Mouse (Mus musculus) hindbrain, embryonic 12.5 days (tissue): ENCODE results near the gene Ccnb1. TPM values are rescaled to one million over a fixed set of nuclear protein-coding genes. Genes with fewer than 3 reads are reported as not detected.
"Not testable (repeated sequence)": the region's sequence is repeated elsewhere in the genome, so short reads cannot be mapped to it uniquely, and the experiment has no call there.

ENCODE experiments used
- ATAC-seq: fragments of 200-750 bp; cut with Nextera tagmentation; 2 replicates; pipeline ENCODE4 v1.8.0; 2017; ENCODE audit warnings: moderate TSS enrichment; ENCODE audit not compliant: low FRiP score
- H3K27ac ChIP-seq: fragments of 300-500 bp; sonication (generic); 2 replicates; pipeline ENCODE4 v1.5.1; 2016; ENCODE audit warnings: mild to moderate bottlenecking
- H3K27me3 ChIP-seq: fragments of 300-500 bp; sonication (generic); 2 replicates; pipeline ENCODE4 v1.6.1; 2016; ENCODE audit warnings: mild to moderate bottlenecking
- H3K36me3 ChIP-seq: fragments of 300-500 bp; sonication (generic); 2 replicates; pipeline ENCODE4 v1.6.1; 2016; ENCODE audit warnings: mild to moderate bottlenecking
- H3K4me1 ChIP-seq: fragments of 300-500 bp; sonication (generic); 2 replicates; pipeline ENCODE4 v1.6.1; 2016
- H3K4me2 ChIP-seq: fragments of 300-500 bp; sonication (generic); replicated peaks from 2 replicates; pipeline ENCODE4 v1.6.1; 2016; ENCODE audit warnings: mild to moderate bottlenecking
- H3K4me3 ChIP-seq: fragments of 300-500 bp; sonication (generic); 2 replicates; pipeline ENCODE4 v1.5.1; 2016; ENCODE audit warnings: mild to moderate bottlenecking
- H3K9ac ChIP-seq: fragments of 300-500 bp; sonication (generic); 2 replicates; pipeline ENCODE4 v1.6.1; 2016; ENCODE audit warnings: mild to moderate bottlenecking, moderate library complexity
- H3K9me3 ChIP-seq: fragments of 300-500 bp; sonication (generic); replicated peaks from 2 replicates; pipeline ENCODE4 v1.6.1; 2016; ENCODE audit warnings: mild to moderate bottlenecking
- WGBS: fragments of 180-500 bp; shearing (Covaris S2); methylation state at CpG from one replicate; pipeline ENCODE4 v1.1.7; 2016; 5-methylcytosine and 5-hydroxymethylcytosine counted together
- polyA plus RNA-seq: library from polyadenylated mRNA; unstranded; fragments of >200 nt; fragmentation: Nextera tagmentation; extraction: Ambion mirVana; gene quantifications from 2 replicates; pipeline ENCODE4 v1.2.1, GENCODE M21; 2016

The Ccnb1 gene
- polyA plus RNA-seq, 1 experiment from 2014 or later: 189 TPM

DNA sequence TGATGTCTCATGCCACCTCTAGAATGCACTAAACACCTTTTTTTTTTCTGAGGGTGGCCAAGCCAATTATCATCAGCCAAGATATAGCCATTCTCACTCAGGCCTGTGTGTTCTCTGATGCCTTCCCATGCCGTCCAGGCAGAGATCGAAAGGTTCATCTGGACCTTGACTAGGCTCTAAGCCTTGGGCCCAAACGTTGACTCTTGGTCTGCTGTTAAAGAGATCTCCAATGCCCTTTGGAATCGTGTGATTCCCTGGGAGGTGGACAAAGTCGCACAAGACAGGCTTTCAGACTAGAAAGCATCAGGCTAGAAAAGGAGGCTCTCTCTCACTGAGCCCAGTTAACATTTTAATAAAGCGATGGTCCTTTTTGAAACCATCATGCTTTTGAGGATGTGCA is 10.8 kb upstream of the Ccnb1 start:
- H3K4me3 ChIP-seq: no peak overlapping the region
- H3K27me3 ChIP-seq: no peaks in the 10 kb centered on the region
- H3K9me3 ChIP-seq: no peaks in the 10 kb centered on the region
- no peak overlapping the region for H3K9ac ChIP-seq
- no peak for ATAC-seq
- 89% methylated on average over 6 of the region's 6 CpGs for WGBS
- H3K36me3 ChIP-seq: peaks cover 10% of the 10 kb centered on the region
- no peak overlapping the region for H3K27ac ChIP-seq
- no peaks in the 10 kb centered on the region for H3K4me1 ChIP-seq
- no peak overlapping the region for H3K4me2 ChIP-seq

GRCm38 (mm10) chr13:100789083-100789482 is 2.7 kb upstream of the Ccnb1 start:
- no peak overlapping the region for H3K9ac ChIP-seq
- 88% methylated on average over 3 of the region's 3 CpGs for WGBS
- ATAC-seq: no peak

GRCm38 (mm10) chr13:100788057-100788456 is 1.7 kb upstream of the Ccnb1 start:
- not testable (repeated sequence) for H3K4me2 ChIP-seq, ATAC-seq, H3K9ac ChIP-seq, H3K27ac ChIP-seq, H3K9me3 ChIP-seq, H3K4me3 ChIP-seq, H3K27me3 ChIP-seq, H3K36me3 ChIP-seq
- H3K4me1 ChIP-seq: peaks cover 18% of the 10 kb centered on the region
- WGBS: 91% methylated on average over 12 of the region's 14 CpGs

More at GRCm38 (mm10) chr13:100789083-100789482, 2.7 kb upstream of the Ccnb1 start:
- H3K27me3 ChIP-seq: no peaks in the 10 kb centered on the region
- no peak overlapping the region for H3K4me3 ChIP-seq
- no peak overlapping the region for H3K27ac ChIP-seq
- H3K9me3 ChIP-seq: no peaks in the 10 kb centered on the region
- H3K4me1 ChIP-seq: peaks cover 13% of the 10 kb centered on the region
- H3K4me2 ChIP-seq: no peak overlapping the region
- H3K36me3 ChIP-seq: no peaks in the 10 kb centered on the region

DNA sequence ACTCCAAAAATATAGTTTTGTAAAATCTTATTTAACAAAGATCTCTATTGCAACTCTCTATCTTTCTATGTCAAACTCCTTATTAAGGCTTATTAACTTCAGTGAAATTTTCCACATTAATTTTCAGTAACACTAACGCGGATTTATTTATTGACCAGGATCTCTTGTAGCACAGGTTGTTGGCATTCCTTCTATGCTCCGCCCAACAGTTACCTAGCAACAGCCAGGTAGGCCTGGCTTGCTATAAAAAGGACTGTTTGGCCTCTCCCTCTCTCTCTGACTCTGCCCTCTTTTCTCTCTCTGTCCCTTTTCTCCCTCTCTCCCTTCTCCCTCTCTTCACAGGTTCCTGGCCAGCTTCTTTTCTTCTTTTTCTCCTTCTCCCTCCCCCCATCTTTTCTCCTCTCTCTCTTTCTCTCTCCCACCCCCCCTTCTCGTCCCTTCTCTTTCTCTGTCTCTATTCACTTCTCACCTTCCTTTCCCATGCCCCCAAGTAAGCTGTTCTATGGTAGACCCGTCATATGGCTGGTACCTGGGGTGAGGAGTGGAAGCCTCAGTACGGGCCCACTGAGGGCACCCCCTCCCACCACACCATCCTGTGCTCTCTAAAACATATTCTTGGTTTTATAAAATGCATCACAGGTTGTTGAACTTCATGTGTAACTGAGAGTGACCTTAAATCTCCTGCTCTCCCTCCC is 1.1 kb upstream of the Ccnb1 start:
- ATAC-seq: no peak

DNA sequence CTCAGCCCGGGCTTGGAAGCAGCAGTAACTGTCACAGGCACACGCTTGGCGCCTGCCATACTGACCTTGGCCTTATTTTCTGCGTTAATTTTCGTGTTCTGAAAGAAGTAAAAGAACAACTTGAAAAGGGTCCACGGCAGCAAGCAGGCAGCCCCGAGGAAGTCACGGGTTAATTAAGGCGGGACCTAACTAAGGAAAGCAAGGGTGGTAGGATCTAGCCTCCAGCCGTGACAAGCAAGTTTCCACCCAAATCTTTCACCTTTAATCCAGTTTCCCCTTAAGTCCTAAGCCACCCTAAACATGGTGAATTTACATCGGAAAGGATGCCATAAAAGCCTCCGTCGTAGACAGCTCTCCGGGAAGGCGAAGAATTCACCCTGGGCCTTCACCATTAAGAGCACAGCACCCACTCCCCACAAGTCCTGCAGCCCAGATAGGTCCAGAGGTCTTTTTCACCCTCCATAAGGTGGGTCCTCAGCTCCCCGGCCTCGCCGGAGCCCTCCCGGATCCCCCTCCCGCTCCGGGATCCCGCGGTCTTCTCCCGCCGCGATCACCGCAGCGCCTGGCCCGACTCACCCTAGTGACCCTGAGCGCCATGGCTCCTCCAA is 460 bp downstream of the Ccnb1 start:
- WGBS: 2% methylated on average over 30 of the region's 30 CpGs
- peak overlapping the region; percentile 77 for H3K4me2 ChIP-seq
- H3K27me3 ChIP-seq: no peaks in the 10 kb centered on the region
- H3K9me3 ChIP-seq: no peaks in the 10 kb centered on the region
- peak; percentile 8 for ATAC-seq
- H3K36me3 ChIP-seq: peaks cover 14% of the 10 kb centered on the region
- H3K4me3 ChIP-seq: peak overlapping the region; percentile 58
- peak overlapping the region; percentile 70 for H3K9ac ChIP-seq
- H3K27ac ChIP-seq: no peak overlapping the region
- H3K4me1 ChIP-seq: peaks cover 18% of the 10 kb centered on the region

More for the DNA sequence above, 1.1 kb upstream of the Ccnb1 start:
- 69% methylated on average over 6 of the region's 6 CpGs for WGBS
- H3K27me3 ChIP-seq: no peaks in the 10 kb centered on the region
- H3K4me1 ChIP-seq: peaks cover 18% of the 10 kb centered on the region
- H3K9ac ChIP-seq: no peak overlapping the region
- no peaks in the 10 kb centered on the region for H3K9me3 ChIP-seq
- no peak overlapping the region for H3K4me3 ChIP-seq
- H3K36me3 ChIP-seq: peaks cover 4% of the 10 kb centered on the region; the same call in 1 of the 2 replicates
- no peak overlapping the region for H3K4me2 ChIP-seq
- no peak overlapping the region for H3K27ac ChIP-seq

GRCm38 (mm10) chr13:100777491-100777890 is 8.9 kb downstream of the Ccnb1 start:
- ATAC-seq: no peak
- Histone ChIP-seq H3K4me2 (no peak overlapping the region), H3K27me3 (no peaks in the 10 kb centered on the region), H3K9ac (no peak overlapping the region), H3K4me1 (peaks cover 16% of the 10 kb centered on the region), H3K27ac (no peak overlapping the region), H3K36me3 (peaks cover 16% of the 10 kb centered on the region), H3K4me3 (no peak overlapping the region), H3K9me3 (no peaks in the 10 kb centered on the region)
- WGBS: 86% methylated on average over 3 of the region's 3 CpGs

DNA sequence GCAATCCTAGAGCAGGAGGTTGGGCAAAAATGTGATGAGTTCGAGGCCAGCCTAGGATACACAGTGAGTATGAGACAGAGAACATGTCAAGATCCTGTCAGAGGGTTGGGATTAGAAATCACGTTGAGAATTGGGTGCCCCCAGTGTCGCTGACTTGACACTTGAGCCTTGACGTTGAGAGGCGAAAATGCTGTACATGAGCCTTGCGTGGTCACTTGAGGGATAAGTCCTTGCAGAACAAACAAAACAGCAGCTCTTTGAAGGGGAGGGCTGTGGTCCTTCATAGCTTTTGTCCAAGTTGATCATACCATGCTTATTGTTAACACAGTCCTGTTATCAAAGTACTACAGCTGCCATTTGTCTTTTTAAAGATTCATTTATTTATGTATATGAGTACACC is 9.7 kb downstream of the Ccnb1 start:
- H3K4me3 ChIP-seq: peak overlapping the region; percentile 75; the same call in 1 of the 2 replicates
- no peaks in the 10 kb centered on the region for H3K27me3 ChIP-seq
- H3K4me1 ChIP-seq: peaks cover 16% of the 10 kb centered on the region
- H3K36me3 ChIP-seq: peaks cover 11% of the 10 kb centered on the region; the same call in 1 of the 2 replicates
- 0 out of 2 replicates have a peak overlapping the region, but pooled peaks have one; percentile 91 for H3K4me2 ChIP-seq
- WGBS: 71% methylated on average over 6 of the region's 6 CpGs
- H3K9me3 ChIP-seq: no peaks in the 10 kb centered on the region
- H3K27ac ChIP-seq: peak overlapping the region; percentile 31; the same call in 1 of the 2 replicates
- H3K9ac ChIP-seq: no peak overlapping the region
- no peak for ATAC-seq

DNA sequence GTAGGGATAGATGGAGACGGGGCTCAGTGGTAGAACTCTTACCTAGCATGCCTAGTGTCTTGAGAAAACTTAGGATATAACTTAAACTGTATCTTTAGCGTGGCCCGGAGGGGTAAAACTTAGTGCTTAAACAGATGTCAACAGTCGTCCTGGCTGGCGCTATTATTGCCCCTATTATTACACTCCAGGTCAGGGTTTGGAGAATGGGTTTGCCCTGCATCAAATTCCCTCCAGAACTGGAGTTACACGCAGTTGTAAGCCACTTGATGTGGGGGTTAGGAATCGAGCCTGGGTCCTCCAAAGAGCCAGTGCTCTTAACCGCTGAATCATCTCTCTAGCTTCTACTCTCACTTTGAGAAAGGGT is 10.3 kb downstream of the Ccnb1 start:
- 14% methylated on average over 8 of the region's 8 CpGs for WGBS
- ATAC-seq: no peak; the same call in none of the 2 replicates
- H3K4me1 ChIP-seq: peaks cover 16% of the 10 kb centered on the region
- peak overlapping the region; percentile 53; the same call in 1 of the 2 replicates for H3K9ac ChIP-seq
- H3K9me3 ChIP-seq: no peaks in the 10 kb centered on the region
- no peaks in the 10 kb centered on the region for H3K27me3 ChIP-seq
- H3K36me3 ChIP-seq: peaks cover 9% of the 10 kb centered on the region; the same call in 1 of the 2 replicates
- peak overlapping the region; percentile 91 for H3K4me2 ChIP-seq
- peak overlapping the region; percentile 31; the same call in 1 of the 2 replicates for H3K27ac ChIP-seq
- H3K4me3 ChIP-seq: peak overlapping the region; percentile 75

GRCm38 (mm10) chr13:100775252-100776055 is 10.9 kb downstream of the Ccnb1 start, which contains the start of gene Cenph:
Gene Cenph (minus strand): TSS chr13:100775899.
- Histone ChIP-seq H3K9me3 (no peaks in the 10 kb centered on the region), H3K4me3 (peak within 1 kb of the TSS; percentile 75), H3K4me1 (peaks cover 16% of the 10 kb centered on the region), H3K27ac (peak within 1 kb of the TSS; percentile 31; the same call in 1 of the 2 replicates), H3K27me3 (no peaks in the 10 kb centered on the region), H3K36me3 (peaks cover 13% of the 10 kb centered on the region; the same call in 1 of the 2 replicates), H3K4me2 (peak within 1 kb of the TSS; percentile 91), H3K9ac (peak within 1 kb of the TSS; percentile 71)
- peak; percentile 94 for ATAC-seq
- under 1% methylated on average over 46 of the region's 46 CpGs for WGBS

DNA sequence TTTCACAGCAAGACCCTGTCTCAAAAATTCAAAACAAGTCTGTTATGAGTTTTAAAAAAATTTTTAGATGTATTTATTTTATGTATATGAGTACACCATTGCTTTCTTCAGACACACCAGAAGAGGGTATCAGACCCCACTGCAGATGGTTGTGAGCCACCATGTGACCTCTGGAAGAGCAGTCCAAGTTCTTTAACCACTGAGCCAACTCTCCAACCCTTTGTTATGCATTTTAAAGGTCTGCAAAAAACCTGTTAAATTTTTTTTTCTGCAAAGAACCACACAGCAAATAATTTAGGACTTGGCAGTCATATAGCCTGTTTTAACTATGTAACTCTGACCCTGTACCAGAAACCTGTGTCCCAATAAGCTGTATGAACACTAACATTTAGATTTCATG is 11.7 kb downstream of the Ccnb1 start:
- H3K4me2 ChIP-seq: peak overlapping the region; percentile 91
- no peak for ATAC-seq
- 0 out of 2 replicates have a peak overlapping the region, but pooled peaks have one; percentile 71 for H3K9ac ChIP-seq
- H3K9me3 ChIP-seq: no peaks in the 10 kb centered on the region
- peaks cover 13% of the 10 kb centered on the region; the same call in 1 of the 2 replicates for H3K36me3 ChIP-seq
- peaks cover 16% of the 10 kb centered on the region for H3K4me1 ChIP-seq
- peak overlapping the region; percentile 75 for H3K4me3 ChIP-seq
- no peaks in the 10 kb centered on the region for H3K27me3 ChIP-seq
- H3K27ac ChIP-seq: no peak overlapping the region

DNA sequence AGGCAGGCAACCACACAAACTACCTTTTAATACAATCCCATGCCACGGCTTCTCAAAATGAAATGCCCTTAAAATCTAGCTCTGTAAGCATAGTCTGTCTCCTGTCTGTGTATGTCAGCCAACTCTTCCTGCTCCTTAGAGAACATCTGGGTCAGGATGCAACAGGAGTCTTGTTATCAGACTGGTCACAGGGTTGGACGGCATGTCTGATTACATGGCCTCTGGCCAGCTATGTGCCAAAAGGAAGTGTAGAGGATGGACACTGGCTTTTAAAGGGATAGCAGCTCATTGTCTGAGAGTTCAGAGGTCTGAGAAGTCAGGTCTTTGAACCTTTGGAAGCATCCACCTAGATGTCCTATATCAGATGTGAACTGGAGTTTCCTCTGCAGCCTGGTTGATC is 31.0 kb downstream of the Ccnb1 start:
- 95% methylated on average over 2 of the region's 2 CpGs for WGBS
- no peak for ATAC-seq
- Histone ChIP-seq H3K27me3 (no peaks in the 10 kb centered on the region), H3K9ac (no peak overlapping the region), H3K27ac (no peak overlapping the region), H3K4me3 (no peak overlapping the region), H3K4me2 (no peak overlapping the region), H3K9me3 (no peaks in the 10 kb centered on the region), H3K36me3 (peaks cover 10% of the 10 kb centered on the region; the same call in 1 of the 2 replicates), H3K4me1 (no peaks in the 10 kb centered on the region)

DNA sequence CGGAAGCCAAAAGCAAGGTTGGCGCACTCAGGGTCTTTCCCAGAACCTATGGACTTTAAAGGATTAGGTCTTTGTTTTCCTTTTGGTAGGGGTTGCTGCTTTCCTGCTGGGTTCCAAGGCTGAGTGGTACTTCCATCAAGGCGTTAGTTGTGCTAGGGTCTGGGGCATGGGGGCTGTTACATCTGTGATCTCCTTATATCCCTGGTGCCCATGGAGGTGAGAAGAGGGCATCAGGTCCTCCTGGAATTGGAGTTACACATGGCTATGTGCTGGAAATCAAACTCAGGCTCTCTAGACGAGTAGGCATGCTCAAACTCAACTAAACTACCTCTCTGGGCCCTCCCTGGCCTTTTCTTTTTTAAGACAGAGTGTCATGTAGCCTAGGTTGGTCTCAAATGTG is 32.2 kb downstream of the Ccnb1 start:
- 65% methylated on average over 4 of the region's 4 CpGs for WGBS
- Histone ChIP-seq H3K27ac (no peak overlapping the region), H3K4me3 (no peak overlapping the region), H3K4me2 (no peak overlapping the region), H3K9ac (no peak overlapping the region), H3K36me3 (no peaks in the 10 kb centered on the region), H3K4me1 (no peaks in the 10 kb centered on the region), H3K27me3 (no peaks in the 10 kb centered on the region), H3K9me3 (no peaks in the 10 kb centered on the region)
- ATAC-seq: no peak
